Mouse (Mus musculus) midbrain, embryonic 11.5 days (tissue): ENCODE measurements around the gene Ciao2b. TPM values are rescaled to one million over a fixed set of nuclear protein-coding genes. Genes with fewer than 3 reads are reported as not detected.

ENCODE experiments used
- ATAC-seq: fragments of 200-750 bp; cut with Nextera tagmentation; 2 replicates; pipeline ENCODE4 v1.8.0; 2017; ENCODE audit warnings: moderate TSS enrichment, moderate library complexity; ENCODE audit not compliant: low FRiP score
- DNase-seq: peaks from one replicate; pipeline ENCODE4 v3.0.0; 2015; ENCODE audit warnings: low spot score; ENCODE audit errors: missing footprints
- H3K27ac ChIP-seq: fragments of 300-500 bp; sonication (generic); 2 replicates; pipeline ENCODE4 v1.5.1; 2014; ENCODE audit warnings: low read depth, low read length
- H3K27me3 ChIP-seq: fragments of 300-500 bp; sonication (generic); 2 replicates; pipeline ENCODE4 v1.6.1; 2014; ENCODE audit warnings: mild to moderate bottlenecking, low read length, moderate library complexity, mixed read lengths; ENCODE audit not compliant: control insufficient read depth, insufficient read depth
- H3K36me3 ChIP-seq: fragments of 300-500 bp; sonication (generic); 2 replicates; pipeline ENCODE4 v1.6.1; 2014; ENCODE audit warnings: mild to moderate bottlenecking, low read length, moderate library complexity, mixed read lengths; ENCODE audit not compliant: control insufficient read depth, insufficient read depth
- H3K4me1 ChIP-seq: fragments of 300-500 bp; sonication (generic); 2 replicates; pipeline ENCODE4 v1.6.1; 2014; ENCODE audit warnings: low read length; ENCODE audit not compliant: control insufficient read depth, insufficient read depth
- H3K4me2 ChIP-seq: fragments of 300-500 bp; sonication (generic); 2 replicates; pipeline ENCODE4 v1.6.1; 2014; ENCODE audit warnings: mild to moderate bottlenecking, moderate library complexity
- H3K4me3 ChIP-seq: fragments of 300-500 bp; sonication (generic); 2 replicates; pipeline ENCODE4 v1.5.1; 2014; ENCODE audit warnings: low read depth, low read length
- H3K9ac ChIP-seq: fragments of 300-500 bp; sonication (generic); 2 replicates; pipeline ENCODE4 v1.6.1; 2014; ENCODE audit warnings: low read length
- H3K9me3 ChIP-seq: fragments of 300-500 bp; sonication (generic); 2 replicates; pipeline ENCODE4 v1.6.1; 2016; ENCODE audit warnings: low read length; ENCODE audit not compliant: control insufficient read depth
- whole genome bisulfite sequencing: fragments of 180-500 bp; shearing (Covaris S2); extraction: QIAGEN DNeasy Blood & Tissue Kit; methylation state at CpG from one replicate; pipeline ENCODE4 v1.1.7; 2014; 5-methylcytosine and 5-hydroxymethylcytosine counted together
- polyA plus RNA-seq: library from polyadenylated mRNA; unstranded; fragments of >200 nt; fragmentation: Nextera tagmentation; extraction: Ambion mirVana; gene quantifications from 2 replicates; pipeline ENCODE4 v1.2.1, GENCODE M21; 2014

Ciao2b gene
- polyA plus RNA-seq, 1 experiment from 2014 or later, result 95.7 TPM

GRCm38 (mm10) chr8:104594611-104595362 lies 47.0 kb downstream of the Ciao2b start:
- 94% methylated on average over 19 of the region's 19 CpGs for WGBS
- Histone ChIP-seq H3K27me3 (no peaks in the 10 kb centered on the region), H3K4me2 (no peak overlapping the region), H3K27ac (no peak overlapping the region), H3K4me3 (no peak overlapping the region), H3K9me3 (no peaks in the 10 kb centered on the region), H3K36me3 (peaks cover 12% of the 10 kb centered on the region), H3K4me1 (peaks cover 3% of the 10 kb centered on the region; the same call in 1 of the 2 replicates), H3K9ac (no peak overlapping the region)
- DNase-seq (peak; percentile 57), ATAC-seq (no peak)

- no peak overlapping the region for H3K27ac ChIP-seq
- ATAC-seq, result no peak
- WGBS, result 95% methylated on average over 31 of the region's 31 CpGs
Measured at GRCm38 (mm10) chr8:104593536-104594325, 48.0 kb downstream of the Ciao2b start.

DNA sequence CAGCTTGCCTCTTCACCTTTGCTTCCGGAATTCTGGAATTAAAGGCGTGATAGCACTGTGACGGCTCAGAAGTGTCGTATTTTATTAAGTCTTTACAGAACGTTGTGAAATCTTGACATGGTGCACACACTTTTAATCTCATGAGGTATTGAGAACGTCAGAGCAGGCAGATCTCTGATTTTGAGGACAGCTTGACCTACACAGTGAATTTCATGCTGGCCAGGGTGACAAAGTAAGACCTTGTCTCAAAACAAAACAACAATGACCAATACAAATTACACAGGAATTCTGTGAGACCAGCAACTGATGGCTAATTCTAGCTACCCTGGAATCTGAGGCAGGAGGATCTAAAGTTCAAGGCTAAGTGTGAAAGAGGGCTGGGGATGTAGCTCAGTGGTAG lies 49.2 kb downstream of the Ciao2b start:
- 69% methylated on average over 6 of the region's 6 CpGs for WGBS
- no peak overlapping the region for H3K9ac ChIP-seq
- H3K9me3 ChIP-seq, result no peaks in the 10 kb centered on the region
- H3K4me1 ChIP-seq, result peaks cover 3% of the 10 kb centered on the region; the same call in 1 of the 2 replicates
- no peaks in the 10 kb centered on the region for H3K27me3 ChIP-seq
- no peak overlapping the region for H3K27ac ChIP-seq
- ATAC-seq (no peak), DNase-seq (peak; percentile 75)
- H3K4me2 ChIP-seq, result no peak overlapping the region
- no peak overlapping the region; the same call in 1 of the 2 replicates for H3K4me3 ChIP-seq
- H3K36me3 ChIP-seq, result peaks cover 12% of the 10 kb centered on the region

More at GRCm38 (mm10) chr8:104593536-104594325, 48.0 kb downstream of the Ciao2b start:
- Histone ChIP-seq H3K4me2 (no peak overlapping the region), H3K27me3 (no peaks in the 10 kb centered on the region), H3K36me3 (peaks cover 12% of the 10 kb centered on the region), H3K4me1 (peaks cover 3% of the 10 kb centered on the region; the same call in 1 of the 2 replicates), H3K9me3 (no peaks in the 10 kb centered on the region), H3K9ac (no peak overlapping the region), H3K4me3 (no peak overlapping the region)
- DNase-seq, result peak; percentile 69

- Histone ChIP-seq H3K9ac (peak overlapping the region; percentile 81), H3K9me3 (no peaks in the 10 kb centered on the region), H3K4me2 (peak overlapping the region; percentile 82), H3K36me3 (peaks cover 12% of the 10 kb centered on the region), H3K4me3 (peak overlapping the region; percentile 67), H3K27ac (peak overlapping the region; percentile 71), H3K27me3 (no peaks in the 10 kb centered on the region), H3K4me1 (peaks cover 3% of the 10 kb centered on the region; the same call in 1 of the 2 replicates)
- 2% methylated on average over 9 of the region's 9 CpGs for WGBS
- ATAC-seq (peak; percentile 31), DNase-seq (no peak)
Measured at GRCm38 (mm10) chr8:104591856-104592255, 49.9 kb downstream of the Ciao2b start.

GRCm38 (mm10) chr8:104591133-104591834 lies 50.5 kb downstream of the Ciao2b start, which contains the start of gene Pdp2:
Gene Pdp2, plus strand, starts transcription at chr8:104591451.
- Histone ChIP-seq H3K27ac (peak within 1 kb of the TSS; percentile 71), H3K4me3 (peak within 1 kb of the TSS; percentile 67), H3K4me2 (peak within 1 kb of the TSS; percentile 82), H3K9ac (peak within 1 kb of the TSS; percentile 81), H3K4me1 (peaks cover 3% of the 10 kb centered on the region; the same call in 1 of the 2 replicates), H3K27me3 (no peaks in the 10 kb centered on the region), H3K9me3 (no peaks in the 10 kb centered on the region), H3K36me3 (peaks cover 12% of the 10 kb centered on the region; the same call in 1 of the 2 replicates)
- WGBS, result 1% methylated on average over 43 of the region's 44 CpGs
- DNase-seq (peak; percentile 98), ATAC-seq (peak; percentile 98)

- Histone ChIP-seq H3K36me3 (peaks cover 12% of the 10 kb centered on the region; the same call in 1 of the 2 replicates), H3K27me3 (no peaks in the 10 kb centered on the region), H3K27ac (no peak overlapping the region), H3K9ac (no peak overlapping the region), H3K9me3 (no peaks in the 10 kb centered on the region), H3K4me1 (peaks cover 3% of the 10 kb centered on the region; the same call in 1 of the 2 replicates), H3K4me3 (no peak overlapping the region), H3K4me2 (no peak overlapping the region)
- ATAC-seq (no peak), DNase-seq (no peak)
- WGBS, result 98% methylated on average over 3 of the region's 3 CpGs
Measured at GRCm38 (mm10) chr8:104590284-104590683, 51.5 kb downstream of the Ciao2b start.

Other genes with a start within 250 kb of the Ciao2b start
- 2.2 and 2.6 TPM in 2 replicates for gene Cmtm4, start 246.2 kb downstream of the Ciao2b start, polyA plus RNA-seq
- 87.6 and 98.2 TPM in 2 replicates for gene Dync1li2, start 198.9 kb downstream of the Ciao2b start, polyA plus RNA-seq
- gene Terb1, start 132.1 kb downstream of the Ciao2b start, polyA plus RNA-seq, result 0.18 and 0.21 TPM in 2 replicates
- 138 and 148 TPM in 2 replicates for gene Nae1, start 107.3 kb downstream of the Ciao2b start, polyA plus RNA-seq
- gene Car7, start 107.3 kb downstream of the Ciao2b start, polyA plus RNA-seq, result 0.82 and 1.5 TPM in 2 replicates
- 17.2 and 17.3 TPM in 2 replicates for gene Pdp2, start 50.5 kb downstream of the Ciao2b start, polyA plus RNA-seq
- not detected in 2 replicates for gene Cdh16, start 17.6 kb downstream of the Ciao2b start, polyA plus RNA-seq
- gene Rrad, start 10.6 kb downstream of the Ciao2b start, polyA plus RNA-seq, result 2.2 and 3.1 TPM in 2 replicates
- gene Ces2a, start 92.0 kb upstream of the Ciao2b start, polyA plus RNA-seq, result not detected in 2 replicates
- 0.15 and 0.40 TPM in 2 replicates for gene Ces2b, start 189.6 kb upstream of the Ciao2b start, polyA plus RNA-seq
- not detected in 2 replicates for gene Ces2c, start 205.1 kb upstream of the Ciao2b start, polyA plus RNA-seq